Comparison of ENCODE assay signal across 9 mouse cellular contexts in genomic region chr5:36390591-36390927, GRCm38 (mm10). TPM values are rescaled to one million over a fixed set of nuclear protein-coding genes. Genes with fewer than 3 reads are reported as not detected.
DNase-seq lines count a peak whose midpoint lies in the region; ATAC-seq lines count a peak whose summit lies in the region.
"Not testable (repeated sequence)": the region's sequence is repeated elsewhere in the genome, so short reads cannot be mapped to it uniquely, and the experiment has no call there.
"Had no signal": no experiment of that assay in that cellular context is flagged by ENCODE, and none has a peak within 500 bp of the region (broad histone marks: within the 10 kb centered on the region; RNA-seq: fewer than 3 reads in every experiment).

No protein-coding gene starts in this region.

- peaks cover 43% of the 10 kb centered on the region for H3K27me3 ChIP-seq in heart, embryonic 10.5 days (ENCODE audit: insufficient read depth, poor library complexity, severe bottlenecking)
- H3K27me3 ChIP-seq in intestine, embryonic 15.5 days (replicated peaks); limb, embryonic 15.5 days; lung, embryonic 16.5 days (ENCODE audit: control insufficient read depth, insufficient read depth, low read depth, low read length); stomach, embryonic 15.5 days (replicated peaks): not testable (repeated sequence)

- H3K4me2 ChIP-seq in intestine, embryonic 15.5 days (replicated peaks); limb, embryonic 15.5 days; lung, embryonic 16.5 days (ENCODE audit: low read depth, low read length); stomach, embryonic 15.5 days: not testable (repeated sequence)

- not testable (repeated sequence) for H3K9ac ChIP-seq in intestine, embryonic 15.5 days; limb, embryonic 15.5 days; lung, embryonic 16.5 days (ENCODE audit: low read length); stomach, embryonic 15.5 days

- peak overlapping the region; percentile 60 for H3K27ac ChIP-seq in heart, embryonic 10.5 days
- peak overlapping the region; percentile 57 for H3K27ac ChIP-seq in intestine, embryonic 15.5 days
- peak overlapping the region; percentile 68; the same call in 1 of the 2 replicates for H3K27ac ChIP-seq in limb, embryonic 15.5 days
- peak overlapping the region; percentile 89 for H3K27ac ChIP-seq in lung, embryonic 16.5 days (ENCODE audit: low read length)
- H3K27ac ChIP-seq in stomach, embryonic 15.5 days, result peak overlapping the region; percentile 86

- DNase-seq in heart, embryonic 10.5 days (ENCODE audit: low spot score), result not testable (repeated sequence)
- DNase-seq in layer of hippocampus, postnatal 10 days (ENCODE audit: low spot score in 2 of 2), result peak; percentile 45 to 61

- H3K9me3 ChIP-seq in heart, embryonic 10.5 days; intestine, embryonic 15.5 days; limb, embryonic 15.5 days; lung, embryonic 16.5 days (ENCODE audit: control insufficient read depth, low read length); stomach, embryonic 15.5 days: not testable (repeated sequence)

- H3K4me1 ChIP-seq in heart, embryonic 10.5 days, result peaks cover 70% of the 10 kb centered on the region
- H3K4me1 ChIP-seq in intestine, embryonic 15.5 days (replicated peaks), result peaks cover 27% of the 10 kb centered on the region
- peaks cover 48% of the 10 kb centered on the region for H3K4me1 ChIP-seq in limb, embryonic 15.5 days
- peaks cover 62% of the 10 kb centered on the region for H3K4me1 ChIP-seq in lung, embryonic 16.5 days (replicated peaks; ENCODE audit: control insufficient read depth, insufficient read depth, low read length)
- H3K4me1 ChIP-seq in stomach, embryonic 15.5 days, result peaks cover 21% of the 10 kb centered on the region

- H3K4me3 ChIP-seq in heart, embryonic 10.5 days; intestine, embryonic 15.5 days (replicated peaks); limb, embryonic 15.5 days; lung, embryonic 16.5 days (ENCODE audit: low read length); stomach, embryonic 15.5 days (replicated peaks): not testable (repeated sequence)

- H3K36me3 ChIP-seq in heart, embryonic 10.5 days; intestine, embryonic 15.5 days; limb, embryonic 15.5 days; lung, embryonic 16.5 days (ENCODE audit: control insufficient read depth, insufficient read depth, low read length); stomach, embryonic 15.5 days: not testable (repeated sequence)

- ATAC-seq in intestine, embryonic 15.5 days; limb, embryonic 15.5 days (ENCODE audit: insufficient number of reproducible peaks, low FRiP score, low TSS enrichment, low read depth); lung, embryonic 16.5 days (ENCODE audit: low read depth); stomach, embryonic 15.5 days (ENCODE audit: insufficient read depth, low FRiP score, low read depth): not testable (repeated sequence)
- ATAC-seq in megakaryocyte progenitor cell, adult 5-6 weeks (replicated peaks; ENCODE audit: poor library complexity), result peak; percentile 52; the same call in 1 of the 2 replicates

RNA-seq across cellular contexts. Expression of gene Sorcs2, which starts 7.4 kb away (rescaled TPM):
- 6.9 and 12.2 TPM in 2 replicates for polyA plus RNA-seq in heart, embryonic 10.5 days (2016; fragmentation: Nextera tagmentation; extraction: Ambion mirVana)
- 9.6 and 10.8 TPM in 2 replicates for polyA plus RNA-seq in intestine, embryonic 15.5 days (2015; fragmentation: Nextera tagmentation; extraction: Ambion mirVana)
- 10 to 100 TPM; 56.9 to 60.9 TPM for total RNA-seq in layer of hippocampus, postnatal 10 days (2021)
- 25.4 and 26.6 TPM in 2 replicates for polyA plus RNA-seq in limb, embryonic 15.5 days (2015; fragmentation: Nextera tagmentation; extraction: Ambion mirVana)
- polyA plus RNA-seq in lung, embryonic 16.5 days (2015; fragmentation: Nextera tagmentation; extraction: Ambion mirVana), result 20.6 and 21.8 TPM in 2 replicates
- not detected in 2 replicates for total RNA-seq in megakaryocyte progenitor cell, adult 5-6 weeks (2015)
- not detected in 2 replicates for total RNA-seq in megakaryocyte progenitor cell, adult 5-6 weeks (2017)
- polyA plus RNA-seq in stomach, embryonic 15.5 days (2015; fragmentation: Nextera tagmentation; extraction: Ambion mirVana), result 13.7 TPM in 2 replicates
- total RNA-seq: MEL had no signal
- polyA plus RNA-seq: erythroblast, embryonic 14.5 days had no signal
